Mouse (Mus musculus) heart, embryonic 16.5 days (tissue): ENCODE results near the gene Gm10837. TPM values are rescaled to one million over a fixed set of nuclear protein-coding genes. Genes with fewer than 3 reads are reported as not detected.

Experiments
- polyA plus RNA-seq: library from polyadenylated mRNA; unstranded; fragments of >200 nt; fragmentation: Nextera tagmentation; extraction: Ambion mirVana; gene quantifications from 2 replicates; pipeline ENCODE4 v1.2.1, GENCODE M21; 2015

The Gm10837 gene
- polyA plus RNA-seq, 1 experiment from 2014 or later, result not detected

Other genes with a start within 250 kb of the Gm10837 start
- gene Gm5089, start 39.5 kb upstream of the Gm10837 start, polyA plus RNA-seq, result not detected in 2 replicates
- gene Zic5, start 24.9 kb upstream of the Gm10837 start, polyA plus RNA-seq, result not detected in 2 replicates
- not detected in 2 replicates for gene Zic2, start 15.2 kb upstream of the Gm10837 start, polyA plus RNA-seq
- gene Pcca, start 43.7 kb downstream of the Gm10837 start, polyA plus RNA-seq, result 31.5 and 32.2 TPM in 2 replicates